Mouse (Mus musculus): Measurements from ENCODE around the gene Rnf217. TPM values are rescaled to one million over a fixed set of nuclear protein-coding genes. Genes with fewer than 3 reads are reported as not detected.

Rnf217 gene
- polyA plus RNA-seq, 1 experiment from 2014 or later, result 1.0 TPM

GRCm38 (mm10) chr10:31517192-31517591 is 91.8 kb downstream of the Rnf217 start:
- WGBS, result 88% methylated on average over 4 of the region's 4 CpGs
- Histone ChIP-seq H3K9me3 (no peaks in the 10 kb centered on the region), H3K27me3 (ENCODE audit: insufficient read depth, poor library complexity, severe bottlenecking) (no peaks in the 10 kb centered on the region), H3K36me3 (no peaks in the 10 kb centered on the region), H3K4me3 (no peak overlapping the region), H3K27ac (no peak overlapping the region), H3K4me1 (replicated peaks) (peaks cover 6% of the 10 kb centered on the region; the same call in 1 of the 2 replicates)
- no peak for DNase-seq (ENCODE audit: low spot score)

GRCm38 (mm10) chr10:31515897-31516296 is 93.1 kb downstream of the Rnf217 start:
- DNase-seq (ENCODE audit: low spot score), result no peak
- 60% methylated on average over 1 of the region's 1 CpGs for WGBS
- Histone ChIP-seq H3K27ac (no peak overlapping the region), H3K27me3 (ENCODE audit: insufficient read depth, poor library complexity, severe bottlenecking) (no peaks in the 10 kb centered on the region), H3K4me1 (replicated peaks) (peaks cover 6% of the 10 kb centered on the region; the same call in 1 of the 2 replicates), H3K9me3 (no peaks in the 10 kb centered on the region), H3K36me3 (no peaks in the 10 kb centered on the region), H3K4me3 (no peak overlapping the region)

- H3K36me3 ChIP-seq, result peaks cover 8% of the 10 kb centered on the region; the same call in 1 of the 2 replicates
- no peaks in the 10 kb centered on the region for H3K27me3 ChIP-seq (ENCODE audit: insufficient read depth, poor library complexity, severe bottlenecking)
- WGBS, result 64% methylated on average over 3 of the region's 3 CpGs
- no peak for DNase-seq (ENCODE audit: low spot score)
- H3K4me3 ChIP-seq, result no peak overlapping the region
- no peak overlapping the region for H3K27ac ChIP-seq
- no peaks in the 10 kb centered on the region for H3K9me3 ChIP-seq
- H3K4me1 ChIP-seq (replicated peaks), result no peaks in the 10 kb centered on the region
Observed at GRCm38 (mm10) chr10:31504134-31504551, 104.8 kb downstream of the Rnf217 start.

- H3K27ac ChIP-seq, result no peak overlapping the region
- no peak for DNase-seq (ENCODE audit: low spot score)
- 0 out of 2 replicates have a peak, but pooled peaks cover 3% of the 10 kb centered on the region for H3K36me3 ChIP-seq
- H3K27me3 ChIP-seq (ENCODE audit: insufficient read depth, poor library complexity, severe bottlenecking), result no peaks in the 10 kb centered on the region
- 88% methylated on average over 8 of the region's 8 CpGs for WGBS
- no peaks in the 10 kb centered on the region for H3K9me3 ChIP-seq
- H3K4me1 ChIP-seq (replicated peaks), result no peaks in the 10 kb centered on the region
- H3K4me3 ChIP-seq, result no peak overlapping the region
Observed at GRCm38 (mm10) chr10:31503542-31504133, 105.3 kb downstream of the Rnf217 start.

- Histone ChIP-seq H3K36me3 (0 out of 2 replicates have a peak, but pooled peaks cover 3% of the 10 kb centered on the region), H3K27me3 (ENCODE audit: insufficient read depth, poor library complexity, severe bottlenecking) (no peaks in the 10 kb centered on the region), H3K4me1 (replicated peaks) (no peaks in the 10 kb centered on the region), H3K4me3 (no peak overlapping the region), H3K27ac (no peak overlapping the region), H3K9me3 (no peaks in the 10 kb centered on the region)
- no peak for DNase-seq (ENCODE audit: low spot score)
- 88% methylated on average over 5 of the region's 5 CpGs for WGBS
Observed at GRCm38 (mm10) chr10:31501644-31502043, 107.3 kb downstream of the Rnf217 start.

GRCm38 (mm10) chr10:31496931-31497330 is 112.1 kb downstream of the Rnf217 start:
- Histone ChIP-seq H3K4me3 (no peak overlapping the region), H3K27me3 (ENCODE audit: insufficient read depth, poor library complexity, severe bottlenecking) (no peaks in the 10 kb centered on the region), H3K9me3 (no peaks in the 10 kb centered on the region), H3K4me1 (replicated peaks) (no peaks in the 10 kb centered on the region), H3K36me3 (no peaks in the 10 kb centered on the region), H3K27ac (no peak overlapping the region)
- 89% methylated on average over 2 of the region's 2 CpGs for WGBS
- DNase-seq (ENCODE audit: low spot score), result no peak

GRCm38 (mm10) chr10:31495826-31496225 is 113.2 kb downstream of the Rnf217 start:
- WGBS, result 86% methylated on average over 3 of the region's 3 CpGs

GRCm38 (mm10) chr10:31494296-31494695 is 114.7 kb downstream of the Rnf217 start:
- no peaks in the 10 kb centered on the region for H3K27me3 ChIP-seq (ENCODE audit: insufficient read depth, poor library complexity, severe bottlenecking)
- no peak for DNase-seq (ENCODE audit: low spot score)
- 96% methylated on average over 1 of the region's 1 CpGs for WGBS
- H3K9me3 ChIP-seq, result peaks cover 3% of the 10 kb centered on the region; the same call in 1 of the 2 replicates
- no peaks in the 10 kb centered on the region for H3K4me1 ChIP-seq (replicated peaks)
- H3K4me3 ChIP-seq, result no peak overlapping the region
- H3K27ac ChIP-seq, result no peak overlapping the region
- H3K36me3 ChIP-seq, result peaks cover 12% of the 10 kb centered on the region; the same call in 1 of the 2 replicates

More at GRCm38 (mm10) chr10:31495826-31496225, 113.2 kb downstream of the Rnf217 start:
- no peak for DNase-seq (ENCODE audit: low spot score)
- H3K9me3 ChIP-seq, result no peaks in the 10 kb centered on the region
- no peaks in the 10 kb centered on the region for H3K27me3 ChIP-seq (ENCODE audit: insufficient read depth, poor library complexity, severe bottlenecking)
- no peaks in the 10 kb centered on the region for H3K36me3 ChIP-seq
- H3K27ac ChIP-seq, result no peak overlapping the region
- H3K4me3 ChIP-seq, result no peak overlapping the region
- no peaks in the 10 kb centered on the region for H3K4me1 ChIP-seq (replicated peaks)

- H3K4me1 ChIP-seq (replicated peaks), result no peaks in the 10 kb centered on the region
- H3K27ac ChIP-seq, result no peak overlapping the region
- no peak overlapping the region for H3K4me3 ChIP-seq
- no peaks in the 10 kb centered on the region for H3K36me3 ChIP-seq
- no peaks in the 10 kb centered on the region for H3K9me3 ChIP-seq
- no peaks in the 10 kb centered on the region for H3K27me3 ChIP-seq (ENCODE audit: insufficient read depth, poor library complexity, severe bottlenecking)
- 75% methylated on average over 10 of the region's 10 CpGs for WGBS
- DNase-seq (ENCODE audit: low spot score), result no peak
Observed at GRCm38 (mm10) chr10:31467043-31467898, 141.7 kb downstream of the Rnf217 start.

GRCm38 (mm10) chr10:31465840-31466541 is 143.0 kb downstream of the Rnf217 start:
- DNase-seq (ENCODE audit: low spot score), result no peak
- WGBS, result 89% methylated on average over 6 of the region's 6 CpGs

GRCm38 (mm10) chr10:31465424-31465823 is 143.6 kb downstream of the Rnf217 start:
- Histone ChIP-seq H3K36me3 (no peaks in the 10 kb centered on the region), H3K27ac (no peak overlapping the region), H3K4me3 (no peak overlapping the region), H3K4me1 (replicated peaks) (no peaks in the 10 kb centered on the region), H3K9me3 (no peaks in the 10 kb centered on the region), H3K27me3 (ENCODE audit: insufficient read depth, poor library complexity, severe bottlenecking) (no peaks in the 10 kb centered on the region)
- no peak for DNase-seq (ENCODE audit: low spot score)
- 88% methylated on average over 4 of the region's 4 CpGs for WGBS

More at GRCm38 (mm10) chr10:31465840-31466541, 143.0 kb downstream of the Rnf217 start:
- no peaks in the 10 kb centered on the region for H3K27me3 ChIP-seq (ENCODE audit: insufficient read depth, poor library complexity, severe bottlenecking)
- H3K36me3 ChIP-seq, result no peaks in the 10 kb centered on the region
- no peak overlapping the region for H3K4me3 ChIP-seq
- no peak overlapping the region for H3K27ac ChIP-seq
- H3K9me3 ChIP-seq, result no peaks in the 10 kb centered on the region
- no peaks in the 10 kb centered on the region for H3K4me1 ChIP-seq (replicated peaks)

GRCm38 (mm10) chr10:31463044-31463443 is 145.9 kb downstream of the Rnf217 start:
- no peaks in the 10 kb centered on the region for H3K9me3 ChIP-seq
- H3K27me3 ChIP-seq (ENCODE audit: insufficient read depth, poor library complexity, severe bottlenecking), result no peaks in the 10 kb centered on the region
- H3K4me3 ChIP-seq, result no peak overlapping the region
- no peaks in the 10 kb centered on the region for H3K36me3 ChIP-seq
- 95% methylated on average over 2 of the region's 2 CpGs for WGBS
- no peak for DNase-seq (ENCODE audit: low spot score)
- no peak overlapping the region for H3K27ac ChIP-seq
- H3K4me1 ChIP-seq (replicated peaks), result no peaks in the 10 kb centered on the region

Data from hindbrain, embryonic 10.5 days (tissue).